Mouse (Mus musculus): ENCODE measurements around the gene Tmem151b. TPM values are rescaled to one million over a fixed set of nuclear protein-coding genes. Genes with fewer than 3 reads are reported as not detected.

The Tmem151b gene
- polyA plus RNA-seq, 1 experiment from 2014 or later = 5.6 TPM

- Histone ChIP-seq H3K4me2 (replicated peaks; ENCODE audit: low read depth, low read length) (no peak overlapping the region), H3K9ac (ENCODE audit: low read depth, low read length) (no peak overlapping the region), H3K27me3 (ENCODE audit: control insufficient read depth, insufficient read depth, low read length) (peaks cover 11% of the 10 kb centered on the region), H3K4me1 (replicated peaks; ENCODE audit: control insufficient read depth, insufficient read depth, low read length) (no peaks in the 10 kb centered on the region), H3K27ac (ENCODE audit: low read depth, low read length) (no peak overlapping the region), H3K9me3 (ENCODE audit: control insufficient read depth, low read length) (no peaks in the 10 kb centered on the region), H3K4me3 (ENCODE audit: low read depth, low read length) (no peak overlapping the region), H3K36me3 (ENCODE audit: control insufficient read depth, insufficient read depth, low read length) (no peaks in the 10 kb centered on the region)
- no peak for ATAC-seq (ENCODE audit: low FRiP score)
- DNase-seq (ENCODE audit: low spot score) = no peak
- WGBS = 55% methylated on average over 13 of the region's 13 CpGs
Observed at GRCm38 (mm10) chr17:45530346-45530782, 19.1 kb downstream of the Tmem151b start.

DNA sequence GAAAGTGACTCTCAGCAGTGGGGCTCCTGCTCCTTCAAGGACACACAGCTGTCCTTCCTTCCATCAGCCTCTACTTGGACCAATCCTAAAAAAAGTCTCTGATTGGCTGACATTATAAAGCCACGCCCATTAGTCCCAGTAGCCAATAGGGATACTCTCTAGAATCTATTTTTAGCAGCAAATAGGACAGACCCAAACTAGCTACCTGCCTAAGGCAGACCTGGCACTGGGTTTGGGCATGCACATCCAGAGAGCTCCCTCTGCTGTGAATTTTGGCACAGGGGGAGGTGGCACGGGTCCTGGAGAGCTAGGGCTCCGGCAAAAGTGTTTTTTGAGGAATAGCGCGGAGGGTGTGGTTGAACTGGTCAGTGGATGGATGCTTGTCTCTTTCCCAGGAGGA lies 22.9 kb downstream of the Tmem151b start:
- H3K27ac ChIP-seq (ENCODE audit: low read depth, low read length) = no peak overlapping the region
- 22% methylated on average over 5 of the region's 5 CpGs for WGBS
- H3K9me3 ChIP-seq (ENCODE audit: control insufficient read depth, low read length) = no peaks in the 10 kb centered on the region
- H3K9ac ChIP-seq (ENCODE audit: low read depth, low read length) = no peak overlapping the region
- no peaks in the 10 kb centered on the region for H3K36me3 ChIP-seq (ENCODE audit: control insufficient read depth, insufficient read depth, low read length)
- no peak overlapping the region for H3K4me3 ChIP-seq (ENCODE audit: low read depth, low read length)
- H3K4me1 ChIP-seq (replicated peaks; ENCODE audit: control insufficient read depth, insufficient read depth, low read length) = no peaks in the 10 kb centered on the region
- no peak for DNase-seq (ENCODE audit: low spot score)
- no peak for ATAC-seq (ENCODE audit: low FRiP score)
- H3K27me3 ChIP-seq (ENCODE audit: control insufficient read depth, insufficient read depth, low read length) = peaks cover 4% of the 10 kb centered on the region
- H3K4me2 ChIP-seq (replicated peaks; ENCODE audit: low read depth, low read length) = no peak overlapping the region

GRCm38 (mm10) chr17:45524961-45525360 lies 24.5 kb downstream of the Tmem151b start:
- no peak for ATAC-seq (ENCODE audit: low FRiP score)
- Histone ChIP-seq H3K36me3 (ENCODE audit: control insufficient read depth, insufficient read depth, low read length) (no peaks in the 10 kb centered on the region), H3K4me2 (replicated peaks; ENCODE audit: low read depth, low read length) (no peak overlapping the region), H3K4me3 (ENCODE audit: low read depth, low read length) (no peak overlapping the region), H3K9me3 (ENCODE audit: control insufficient read depth, low read length) (no peaks in the 10 kb centered on the region), H3K27me3 (ENCODE audit: control insufficient read depth, insufficient read depth, low read length) (no peaks in the 10 kb centered on the region; the same call in none of the 2 replicates), H3K4me1 (replicated peaks; ENCODE audit: control insufficient read depth, insufficient read depth, low read length) (no peaks in the 10 kb centered on the region), H3K9ac (ENCODE audit: low read depth, low read length) (no peak overlapping the region), H3K27ac (ENCODE audit: low read depth, low read length) (no peak overlapping the region)
- no peak for DNase-seq (ENCODE audit: low spot score)
- 66% methylated on average over 4 of the region's 4 CpGs for WGBS

DNA sequence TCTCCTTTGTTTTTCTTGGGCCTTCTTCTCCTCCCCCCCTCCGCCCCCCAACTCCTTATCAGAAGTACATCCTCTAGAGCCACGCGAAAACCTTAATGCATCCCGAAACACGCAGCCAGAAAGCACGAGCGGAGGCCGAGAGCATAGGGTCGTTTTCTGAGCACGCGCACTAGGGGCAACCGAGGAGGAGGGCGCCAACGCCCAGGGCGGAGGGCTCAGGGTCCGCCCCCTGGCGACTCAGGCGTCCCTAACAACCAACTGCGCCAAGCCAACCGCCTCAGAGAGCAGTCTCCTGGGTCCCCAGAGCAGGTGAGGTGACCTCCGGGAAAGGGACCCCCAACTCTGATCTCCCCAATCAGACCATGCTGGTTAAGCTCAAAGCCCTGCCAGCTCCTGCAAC lies 26.2 kb downstream of the Tmem151b start, which contains the start of gene Tcte1:
Gene Tcte1, plus strand, starts transcription at position 172 of the 400 bp plus-strand sequence.
- 0 out of 2 replicates have a peak, but pooled peaks cover 3% of the 10 kb centered on the region for H3K36me3 ChIP-seq (ENCODE audit: control insufficient read depth, insufficient read depth, low read length)
- no peaks in the 10 kb centered on the region for H3K4me1 ChIP-seq (replicated peaks; ENCODE audit: control insufficient read depth, insufficient read depth, low read length)
- DNase-seq (ENCODE audit: low spot score) = peak; percentile 87
- peak within 1 kb of the TSS; percentile 56 for H3K9ac ChIP-seq (ENCODE audit: low read depth, low read length)
- peak within 1 kb of the TSS; percentile 60 for H3K4me2 ChIP-seq (replicated peaks; ENCODE audit: low read depth, low read length)
- 1% methylated on average over 21 of the region's 21 CpGs for WGBS
- H3K4me3 ChIP-seq (ENCODE audit: low read depth, low read length) = peak within 1 kb of the TSS; percentile 36
- no peaks in the 10 kb centered on the region for H3K9me3 ChIP-seq (ENCODE audit: control insufficient read depth, low read length)
- H3K27ac ChIP-seq (ENCODE audit: low read depth, low read length) = no peak within 1 kb of the TSS
- H3K27me3 ChIP-seq (ENCODE audit: control insufficient read depth, insufficient read depth, low read length) = no peaks in the 10 kb centered on the region; the same call in none of the 2 replicates
- ATAC-seq (ENCODE audit: low FRiP score) = peak; percentile 83

- WGBS = 87% methylated on average over 11 of the region's 11 CpGs
- DNase-seq (ENCODE audit: low spot score) = no peak
- Histone ChIP-seq H3K36me3 (ENCODE audit: control insufficient read depth, insufficient read depth, low read length) (0 out of 2 replicates have a peak, but pooled peaks cover 3% of the 10 kb centered on the region), H3K27ac (ENCODE audit: low read depth, low read length) (no peak overlapping the region), H3K9me3 (ENCODE audit: control insufficient read depth, low read length) (no peaks in the 10 kb centered on the region), H3K4me2 (replicated peaks; ENCODE audit: low read depth, low read length) (no peak overlapping the region), H3K27me3 (ENCODE audit: control insufficient read depth, insufficient read depth, low read length) (no peaks in the 10 kb centered on the region; the same call in none of the 2 replicates), H3K4me1 (replicated peaks; ENCODE audit: control insufficient read depth, insufficient read depth, low read length) (no peaks in the 10 kb centered on the region), H3K4me3 (ENCODE audit: low read depth, low read length) (no peak overlapping the region), H3K9ac (ENCODE audit: low read depth, low read length) (no peak overlapping the region)
- no peak for ATAC-seq (ENCODE audit: low FRiP score)
Observed at GRCm38 (mm10) chr17:45520136-45520535, 29.3 kb downstream of the Tmem151b start.

DNA sequence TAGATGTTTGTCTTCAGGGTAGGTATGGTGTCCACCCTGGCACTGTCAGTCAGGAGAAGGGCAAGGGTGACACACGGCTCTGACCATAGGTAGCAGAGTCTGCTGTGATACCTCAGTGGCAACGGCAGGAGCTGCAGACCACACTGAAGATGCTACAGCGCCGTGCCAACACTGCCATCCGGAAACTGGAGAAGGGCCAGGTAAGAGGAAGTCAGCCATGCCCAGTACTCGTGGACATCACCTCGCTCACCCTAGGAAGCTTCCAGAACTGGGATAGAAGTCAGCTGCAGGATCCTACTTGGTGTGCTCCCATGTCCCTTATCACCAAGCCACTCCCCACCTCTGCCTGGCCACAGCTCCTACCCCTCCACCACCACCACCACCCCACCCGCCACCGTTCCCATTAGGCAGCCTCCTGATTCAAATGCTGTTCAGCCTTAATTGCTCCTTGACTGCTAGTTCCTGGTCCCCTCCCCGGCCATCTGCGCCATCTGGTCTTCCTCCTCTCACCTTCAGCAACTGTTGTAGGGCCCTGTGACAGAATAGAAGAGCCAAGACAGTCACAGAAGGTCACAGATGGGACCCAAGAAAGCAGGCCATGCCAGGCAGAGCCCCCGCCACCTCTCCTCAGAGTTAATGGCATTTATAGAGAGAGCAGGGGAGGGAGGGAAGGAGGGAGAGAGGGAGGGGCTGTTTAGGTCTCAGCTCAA lies 30.6 kb downstream of the Tmem151b start:
- 0 out of 2 replicates have a peak, but pooled peaks cover 3% of the 10 kb centered on the region for H3K36me3 ChIP-seq (ENCODE audit: control insufficient read depth, insufficient read depth, low read length)
- H3K9ac ChIP-seq (ENCODE audit: low read depth, low read length) = no peak overlapping the region
- H3K4me1 ChIP-seq (replicated peaks; ENCODE audit: control insufficient read depth, insufficient read depth, low read length) = no peaks in the 10 kb centered on the region
- H3K9me3 ChIP-seq (ENCODE audit: control insufficient read depth, low read length) = no peaks in the 10 kb centered on the region
- ATAC-seq (ENCODE audit: low FRiP score) (no peak), DNase-seq (ENCODE audit: low spot score) (no peak)
- H3K27me3 ChIP-seq (ENCODE audit: control insufficient read depth, insufficient read depth, low read length) = no peaks in the 10 kb centered on the region; the same call in none of the 2 replicates
- no peak overlapping the region for H3K27ac ChIP-seq (ENCODE audit: low read depth, low read length)
- no peak overlapping the region for H3K4me3 ChIP-seq (ENCODE audit: low read depth, low read length)
- no peak overlapping the region for H3K4me2 ChIP-seq (replicated peaks; ENCODE audit: low read depth, low read length)
- WGBS = 86% methylated on average over 12 of the region's 12 CpGs

DNA sequence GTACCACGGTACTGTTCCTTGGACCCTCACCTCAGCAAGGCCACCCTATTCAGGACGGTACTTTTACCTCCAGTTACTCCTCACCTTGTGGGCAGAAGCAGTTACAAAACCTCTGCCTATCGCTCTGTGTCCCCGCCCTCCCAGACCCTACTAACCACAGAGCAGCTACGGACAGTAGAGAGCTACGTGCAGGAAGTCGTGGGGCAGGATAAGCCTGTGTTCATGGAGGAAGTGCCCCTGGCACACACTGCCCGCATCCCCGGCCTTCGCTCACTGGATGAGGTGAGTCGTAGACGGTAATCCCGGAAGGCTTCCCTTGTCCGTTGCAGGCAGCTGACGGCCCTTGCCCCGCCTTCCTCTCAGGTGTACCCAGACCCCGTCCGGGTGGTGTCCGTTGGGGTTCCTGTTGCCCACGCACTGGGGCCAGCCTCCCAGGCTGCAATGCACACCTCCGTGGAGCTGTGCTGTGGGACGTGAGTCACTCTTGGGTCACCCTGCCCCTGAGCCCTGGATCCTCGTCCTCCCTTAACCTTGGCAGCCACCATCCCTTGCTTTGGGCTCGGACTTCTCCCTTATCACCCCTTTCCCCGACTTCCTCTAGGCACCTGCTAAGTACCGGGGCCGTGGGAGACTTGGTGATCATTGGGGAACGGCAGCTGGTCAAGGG lies 31.8 kb downstream of the Tmem151b start:
- WGBS = 94% methylated on average over 28 of the region's 28 CpGs
- H3K4me1 ChIP-seq (replicated peaks; ENCODE audit: control insufficient read depth, insufficient read depth, low read length) = no peaks in the 10 kb centered on the region
- H3K9ac ChIP-seq (ENCODE audit: low read depth, low read length) = no peak overlapping the region
- H3K4me3 ChIP-seq (ENCODE audit: low read depth, low read length) = no peak overlapping the region
- no peaks in the 10 kb centered on the region for H3K9me3 ChIP-seq (ENCODE audit: control insufficient read depth, low read length)
- H3K27me3 ChIP-seq (ENCODE audit: control insufficient read depth, insufficient read depth, low read length) = no peaks in the 10 kb centered on the region; the same call in 1 of the 2 replicates
- no peak for DNase-seq (ENCODE audit: low spot score)
- no peak overlapping the region for H3K27ac ChIP-seq (ENCODE audit: low read depth, low read length)
- no peak overlapping the region for H3K4me2 ChIP-seq (replicated peaks; ENCODE audit: low read depth, low read length)
- ATAC-seq (ENCODE audit: low FRiP score) = no peak
- 0 out of 2 replicates have a peak, but pooled peaks cover 3% of the 10 kb centered on the region for H3K36me3 ChIP-seq (ENCODE audit: control insufficient read depth, insufficient read depth, low read length)

DNA sequence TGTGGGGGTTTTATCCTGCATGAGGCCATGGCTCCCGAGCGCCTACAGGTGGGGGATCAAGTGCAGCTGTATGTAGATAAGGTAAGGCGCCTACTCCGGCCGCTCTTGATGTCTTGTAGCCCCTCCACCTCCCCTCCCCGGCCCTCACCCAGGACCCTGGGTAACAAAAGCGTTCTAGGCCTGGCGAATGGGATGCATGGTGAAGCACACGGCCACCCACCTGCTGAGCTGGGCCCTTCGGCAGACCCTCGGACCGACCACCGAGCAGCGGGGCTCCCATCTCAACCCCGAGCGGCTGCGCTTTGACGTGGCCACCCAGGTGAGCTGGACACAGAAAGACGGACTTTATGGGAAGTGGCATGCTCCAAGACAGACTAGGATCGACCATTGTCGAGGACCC lies 32.3 kb downstream of the Tmem151b start:
- Histone ChIP-seq H3K27me3 (ENCODE audit: control insufficient read depth, insufficient read depth, low read length) (no peaks in the 10 kb centered on the region), H3K4me3 (ENCODE audit: low read depth, low read length) (no peak overlapping the region), H3K4me1 (replicated peaks; ENCODE audit: control insufficient read depth, insufficient read depth, low read length) (no peaks in the 10 kb centered on the region), H3K27ac (ENCODE audit: low read depth, low read length) (no peak overlapping the region), H3K9me3 (ENCODE audit: control insufficient read depth, low read length) (no peaks in the 10 kb centered on the region), H3K9ac (ENCODE audit: low read depth, low read length) (no peak overlapping the region), H3K4me2 (replicated peaks; ENCODE audit: low read depth, low read length) (no peak overlapping the region), H3K36me3 (ENCODE audit: control insufficient read depth, insufficient read depth, low read length) (0 out of 2 replicates have a peak, but pooled peaks cover 3% of the 10 kb centered on the region)
- DNase-seq (ENCODE audit: low spot score) = no peak
- ATAC-seq (ENCODE audit: low FRiP score) = no peak
- WGBS = 84% methylated on average over 21 of the region's 21 CpGs

Data from hindbrain, embryonic 11.5 days (tissue).